Mouse (Mus musculus) thymus, adult 2 months (tissue): ENCODE measurements around the gene Acta1. TPM values are rescaled to one million over a fixed set of nuclear protein-coding genes. Genes with fewer than 3 reads are reported as not detected.
A peak's percentile ranks its signal among the peaks of the same experiment; 100 is the strongest.

Source experiments
- DNase-seq: peaks from one replicate; pipeline ENCODE4 v3.0.0; 2021
- H3K27ac ChIP-seq: fragments of 200-500 bp; 2 replicates; pipeline ENCODE4 v1.5.1; 2012; ENCODE audit warnings: low read length, control low read depth; ENCODE audit not compliant: control insufficient read depth, insufficient read depth
- H3K27me3 ChIP-seq: fragments of 200-500 bp; 2 replicates; pipeline ENCODE4 v1.6.1; 2012; ENCODE audit warnings: mild to moderate bottlenecking, low read length, moderate library complexity, mixed read lengths; ENCODE audit not compliant: control insufficient read depth, insufficient read depth
- H3K36me3 ChIP-seq: fragments of 200-500 bp; 2 replicates; pipeline ENCODE4 v1.6.1; 2012; ENCODE audit warnings: mild to moderate bottlenecking, low read length, moderate library complexity; ENCODE audit not compliant: control insufficient read depth, insufficient read depth
- H3K4me1 ChIP-seq: fragments of 200-500 bp; replicated peaks from 2 replicates; pipeline ENCODE4 v1.6.1; 2012; ENCODE audit warnings: low read length; ENCODE audit not compliant: control insufficient read depth, insufficient read depth
- H3K4me3 ChIP-seq: fragments of 200-500 bp; 2 replicates; pipeline ENCODE4 v1.5.1; 2012; ENCODE audit warnings: mild to moderate bottlenecking, low read length, control low read depth, moderate library complexity; ENCODE audit not compliant: control insufficient read depth, insufficient read depth
- CTCF ChIP-seq: fragments of 200-500 bp; IDR thresholded peaks from 2 replicates; pipeline ENCODE4 v1.5.1; 2012; ENCODE audit warnings: mild to moderate bottlenecking, control low read depth, low read length, moderate library complexity, borderline replicate concordance; ENCODE audit not compliant: control insufficient read depth, poor library complexity, insufficient read depth; ENCODE audit errors: extremely low read depth
- POLR2A ChIP-seq: fragments of 200-500 bp; IDR thresholded peaks from 2 replicates; pipeline ENCODE4 v1.6.1; 2012; ENCODE audit warnings: mild to moderate bottlenecking, low read length, control low read depth, moderate library complexity; ENCODE audit not compliant: control insufficient read depth, poor library complexity, insufficient read depth; ENCODE audit errors: extremely low read depth
- WGBS: fragments of 180-500 bp; shearing (Covaris S2); methylation state at CpG from one replicate; pipeline ENCODE4 v1.1.7; 2018; 5-methylcytosine and 5-hydroxymethylcytosine counted together
- polyA plus RNA-seq: library from polyadenylated mRNA; depleted of rRNA; stranded (reverse); fragments of >200 nt; gene quantifications from 2 replicates; pipeline ENCODE4 v1.2.3, GENCODE M21; 2012; rRNA removed

The Acta1 gene
- polyA plus RNA-seq, result 0.97 and 13.3 TPM in 2 replicates

- TF ChIP-seq POLR2A (no peak), CTCF (no peak)
- DNase-seq, result no peak
- Histone ChIP-seq H3K27me3 (peaks cover 24% of the 10 kb centered on the region), H3K36me3 (no peaks in the 10 kb centered on the region), H3K4me3 (no peak within 1 kb of the TSS), H3K27ac (no peak within 1 kb of the TSS), H3K4me1 (no peaks in the 10 kb centered on the region; the same call in 1 of the 2 replicates)
- WGBS, result 33% methylated on average over 15 of the region's 15 CpGs
Measured at GRCm38 (mm10) chr8:123894502-123895097, at the start of gene Acta1. Gene Acta1 (minus strand): TSS chr8:123894751.

DNA sequence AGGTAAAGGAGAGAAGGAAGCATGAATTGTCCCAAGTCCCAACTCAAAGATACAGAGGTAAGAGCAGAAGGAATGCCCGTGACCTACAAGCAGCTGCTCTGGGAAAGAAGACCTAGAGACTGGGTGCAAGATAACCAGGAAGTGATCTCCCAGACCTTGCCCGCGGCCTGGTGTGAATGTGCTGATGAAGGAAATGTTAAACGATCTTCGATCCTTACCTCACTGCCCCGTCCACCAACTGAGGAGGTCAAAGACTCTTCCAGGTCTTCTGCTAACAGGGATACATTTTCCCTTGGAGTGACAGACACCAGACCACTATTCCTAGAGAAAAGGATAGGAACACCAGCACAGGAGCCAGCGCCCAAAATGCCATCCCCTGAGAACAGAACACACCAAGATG lies 34.5 kb upstream of the Acta1 start:
- Histone ChIP-seq H3K27me3 (no peaks in the 10 kb centered on the region), H3K4me1 (no peaks in the 10 kb centered on the region), H3K4me3 (no peak overlapping the region), H3K27ac (no peak overlapping the region), H3K36me3 (peaks cover 10% of the 10 kb centered on the region)
- DNase-seq, result no peak
- 95% methylated on average over 7 of the region's 7 CpGs for WGBS
- TF ChIP-seq POLR2A (no peak), CTCF (no peak)

DNA sequence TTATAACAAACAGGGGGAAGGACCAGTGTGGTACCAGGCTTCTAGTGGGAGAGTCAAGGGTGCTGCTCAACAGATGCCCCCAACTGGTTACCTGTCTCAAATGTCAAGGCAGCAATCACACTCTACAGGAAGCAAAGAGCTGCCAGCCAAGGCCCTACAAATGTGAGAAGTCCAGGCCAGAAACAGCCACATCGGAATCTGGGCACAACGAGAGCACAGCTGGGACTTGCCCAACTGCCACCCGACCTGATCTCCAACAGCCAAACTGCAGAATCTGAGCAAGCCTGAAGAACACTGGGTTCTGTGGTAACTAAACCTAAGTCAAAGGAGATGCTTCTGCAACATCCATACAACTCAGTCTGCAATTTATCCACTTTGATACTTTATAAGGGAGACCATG lies 31.1 kb upstream of the Acta1 start:
- Histone ChIP-seq H3K27ac (no peak overlapping the region), H3K27me3 (no peaks in the 10 kb centered on the region), H3K4me1 (no peaks in the 10 kb centered on the region), H3K4me3 (no peak overlapping the region), H3K36me3 (peaks cover 16% of the 10 kb centered on the region)
- no peak for TF ChIP-seq POLR2A
- TF ChIP-seq CTCF, result no peak
- no peak for DNase-seq
- 100% methylated on average over 3 of the region's 3 CpGs for WGBS

DNA sequence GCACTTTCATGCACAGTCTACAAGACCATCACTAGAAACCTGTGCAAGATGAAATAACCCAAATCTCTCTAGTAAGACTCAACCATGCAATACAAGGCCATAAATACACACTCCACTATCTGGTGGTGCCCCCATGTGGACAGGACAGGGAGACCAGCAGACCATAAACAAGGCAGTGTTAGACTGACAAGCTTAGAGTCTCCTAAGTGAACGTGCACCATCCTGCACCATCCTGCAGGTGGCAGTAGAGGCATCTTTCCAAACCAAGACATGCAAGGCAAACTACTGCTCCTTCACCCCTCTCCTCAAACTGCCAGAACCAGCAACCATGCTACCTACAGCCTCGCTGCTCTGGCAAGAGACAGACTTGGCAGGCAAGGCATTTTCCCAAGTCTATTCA lies 30.2 kb upstream of the Acta1 start:
- Histone ChIP-seq H3K36me3 (peaks cover 19% of the 10 kb centered on the region), H3K27me3 (no peaks in the 10 kb centered on the region), H3K27ac (no peak overlapping the region), H3K4me3 (no peak overlapping the region), H3K4me1 (no peaks in the 10 kb centered on the region)
- peak; percentile 53; the same call in 1 of the 2 replicates for TF ChIP-seq CTCF
- no peak for TF ChIP-seq POLR2A
- DNase-seq, result peak; percentile 82
- 9% methylated on average over 2 of the region's 2 CpGs for WGBS

- H3K4me3 ChIP-seq, result no peak overlapping the region
- DNase-seq, result no peak
- TF ChIP-seq POLR2A (no peak), CTCF (no peak)
- peaks cover 43% of the 10 kb centered on the region for H3K36me3 ChIP-seq
- no peaks in the 10 kb centered on the region for H3K4me1 ChIP-seq
- WGBS, result 86% methylated on average over 3 of the region's 3 CpGs
- H3K27me3 ChIP-seq, result no peaks in the 10 kb centered on the region
- no peak overlapping the region for H3K27ac ChIP-seq
Measured at GRCm38 (mm10) chr8:123914635-123915034, 20.1 kb upstream of the Acta1 start.

DNA sequence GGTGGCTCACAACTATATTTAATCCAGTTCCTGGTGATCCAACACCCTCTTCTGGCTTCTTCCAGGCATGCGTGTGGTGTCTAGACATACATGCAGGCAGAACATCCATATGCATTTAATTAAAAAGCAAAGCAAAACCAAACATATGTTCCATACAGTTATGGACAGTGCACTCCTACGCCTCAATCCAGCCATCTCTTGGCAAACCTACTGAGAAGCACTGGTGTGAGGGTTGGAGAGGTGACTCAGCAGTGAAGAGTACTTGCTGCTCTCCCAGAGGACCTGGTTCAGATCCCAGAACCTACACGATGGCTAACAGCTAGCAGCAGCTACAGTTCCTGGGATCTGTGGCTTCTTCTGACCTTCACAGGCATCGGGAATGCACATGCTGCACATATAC lies 17.7 kb upstream of the Acta1 start:
- 96% methylated on average over 4 of the region's 4 CpGs for WGBS
- Histone ChIP-seq H3K4me1 (no peaks in the 10 kb centered on the region), H3K4me3 (no peak overlapping the region), H3K27ac (no peak overlapping the region), H3K27me3 (no peaks in the 10 kb centered on the region), H3K36me3 (peaks cover 43% of the 10 kb centered on the region)
- no peak for DNase-seq
- TF ChIP-seq CTCF (no peak), POLR2A (no peak)

DNA sequence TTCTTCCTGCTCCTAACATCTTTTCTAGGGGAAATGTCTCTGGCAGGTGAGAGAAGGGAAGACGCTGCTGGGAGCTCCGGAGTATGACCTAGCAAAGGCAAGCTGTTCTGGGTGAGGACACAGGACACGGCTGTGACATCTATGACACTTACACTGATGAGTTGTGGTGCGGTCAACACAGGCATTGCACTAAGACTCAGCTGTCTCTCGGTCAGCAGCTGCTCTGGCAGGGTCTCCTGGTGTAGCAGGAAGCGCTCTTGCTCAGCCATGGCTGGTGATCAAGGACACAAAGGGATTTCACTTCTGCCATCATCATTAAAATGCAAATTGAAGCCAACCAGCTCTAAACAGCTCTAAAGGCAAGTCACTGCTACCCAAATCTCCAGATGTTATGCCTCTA lies 13.1 kb upstream of the Acta1 start:
- H3K27me3 ChIP-seq, result no peaks in the 10 kb centered on the region
- H3K36me3 ChIP-seq, result peaks cover 50% of the 10 kb centered on the region
- 96% methylated on average over 6 of the region's 6 CpGs for WGBS
- DNase-seq, result no peak
- no peak overlapping the region for H3K27ac ChIP-seq
- TF ChIP-seq POLR2A (no peak), CTCF (no peak)
- H3K4me3 ChIP-seq, result no peak overlapping the region
- no peaks in the 10 kb centered on the region for H3K4me1 ChIP-seq
